Mouse (Mus musculus) frontal cortex, postnatal 36 days (tissue): ENCODE results near the gene Hectd1.

Source experiments
- DNase-seq, 2 experiments: peaks; one replicate each; pipeline ENCODE4 v3.0.0; 2022; ENCODE audit warnings: low spot score in 2 of 2

The Hectd1 gene

GRCm38 (mm10) chr12:51843576-51844520 is 14.5 kb upstream of the Hectd1 start:
- no peak for DNase-seq

GRCm38 (mm10) chr12:51842081-51842864 is 12.9 kb upstream of the Hectd1 start:
- DNase-seq, result no peak

- no peak for DNase-seq
Observed at GRCm38 (mm10) chr12:51839856-51840255, 10.5 kb upstream of the Hectd1 start.

- DNase-seq, result no peak
Observed at GRCm38 (mm10) chr12:51835219-51835618, 5.9 kb upstream of the Hectd1 start.

DNA sequence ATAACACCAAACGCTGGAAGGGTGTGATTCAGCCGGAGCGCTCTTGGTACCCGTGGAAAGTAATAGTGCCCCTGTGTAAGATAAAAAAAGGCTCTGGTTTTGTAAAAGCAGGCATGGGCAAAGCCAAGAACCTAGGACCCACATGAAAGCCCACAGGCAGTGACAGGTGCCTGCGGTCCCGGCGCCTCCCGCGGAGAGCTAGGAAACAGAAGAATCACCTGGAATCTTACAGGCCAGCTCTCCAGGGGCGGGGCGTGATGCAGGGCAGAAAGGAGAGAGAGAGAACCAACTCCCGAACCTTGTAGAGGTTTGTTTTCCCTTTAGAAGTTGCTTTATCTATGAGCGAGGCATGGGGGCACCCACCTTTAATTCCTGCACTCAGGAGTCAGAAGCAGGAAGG is 2.6 kb upstream of the Hectd1 start:
- no peak for DNase-seq

GRCm38 (mm10) chr12:51831296-51831695 is 2.0 kb upstream of the Hectd1 start:
- no peak for DNase-seq

DNA sequence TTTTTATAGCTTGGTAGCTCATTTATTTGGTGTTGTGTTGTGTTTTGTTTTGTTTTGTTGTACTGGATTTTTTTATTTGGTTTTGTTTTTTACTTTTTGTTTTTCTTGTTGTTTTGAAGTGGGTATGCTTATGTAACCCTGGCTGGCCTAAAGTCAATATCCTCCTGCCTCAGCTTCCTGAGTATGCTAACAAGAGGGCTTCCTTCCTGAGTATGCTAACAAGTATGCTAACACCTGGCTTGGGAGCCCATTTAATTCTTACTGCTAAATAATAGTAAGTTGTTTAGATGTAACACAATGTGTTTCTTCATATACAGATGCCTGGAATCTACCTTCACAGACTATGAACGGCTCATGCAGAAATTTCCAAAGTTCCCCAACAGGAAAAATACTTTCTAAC is 1.3 kb upstream of the Hectd1 start:
- no peak for DNase-seq

GRCm38 (mm10) chr12:51830077-51830402 is 704 bp upstream of the Hectd1 start:
- no peak for DNase-seq

DNA sequence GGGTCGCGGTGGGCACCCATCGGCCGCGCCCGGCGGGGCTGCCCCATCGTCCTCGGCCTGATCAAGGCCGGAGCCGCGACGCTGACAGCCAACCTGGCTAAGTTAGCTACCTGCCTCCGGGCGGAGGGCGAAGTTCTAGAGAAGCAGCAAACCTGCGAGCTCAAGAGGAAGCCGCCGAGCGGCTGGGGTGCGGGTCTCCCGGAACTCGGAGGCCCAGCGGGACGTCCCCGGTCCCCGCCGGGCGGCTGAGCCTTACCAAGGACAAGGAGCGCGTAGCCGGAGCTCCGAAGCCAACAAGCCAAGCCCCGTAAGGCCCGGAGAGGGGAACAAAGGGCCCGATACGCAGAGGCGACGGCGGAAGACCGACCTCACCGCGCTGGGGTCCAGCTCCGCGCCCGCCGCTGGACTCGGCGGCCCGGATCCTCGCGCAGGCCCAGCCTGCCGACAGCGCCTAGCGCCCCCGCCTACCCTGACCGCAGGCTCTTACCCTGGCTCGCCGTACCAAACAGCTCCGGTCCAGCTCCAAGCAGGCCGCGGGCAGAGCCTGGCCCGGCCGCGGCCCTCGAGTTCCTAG is 533 bp downstream of the Hectd1 start:
- DNase-seq, result no peak

DNA sequence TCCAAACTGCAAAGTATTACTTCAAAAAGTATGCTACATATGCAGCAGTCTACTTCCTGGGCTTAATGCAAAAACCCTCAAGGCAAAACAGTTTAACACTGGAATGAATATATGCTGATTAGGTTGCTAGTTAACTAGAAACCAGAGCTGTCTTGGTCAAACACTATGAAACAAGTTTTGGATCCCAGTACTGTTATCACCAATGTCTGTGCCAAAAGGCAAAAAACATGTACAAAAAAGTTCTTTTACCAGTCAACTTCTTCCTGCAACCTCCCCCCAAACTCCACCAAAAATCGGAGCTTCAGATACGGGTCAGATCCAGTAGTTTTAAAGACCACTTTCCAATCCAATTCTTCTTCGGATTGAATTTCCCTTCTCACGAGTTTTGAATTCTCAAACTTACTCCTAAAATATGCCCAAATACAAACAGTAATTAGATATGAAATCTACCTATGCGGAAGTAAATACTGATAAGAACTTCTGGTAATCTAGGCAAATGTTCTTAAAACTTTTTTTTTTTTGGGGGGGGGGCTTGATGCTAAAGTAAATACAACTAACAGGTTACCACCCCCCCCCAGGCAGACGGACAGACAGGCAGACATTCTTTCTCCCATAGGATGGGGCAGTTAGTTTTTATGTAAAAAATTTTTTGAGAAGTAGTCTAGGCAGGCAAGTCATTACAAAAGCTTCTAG is 1.2 kb downstream of the Hectd1 start:
- no peak for DNase-seq

GRCm38 (mm10) chr12:51825338-51825737 is 4.0 kb downstream of the Hectd1 start:
- no peak for DNase-seq

DNA sequence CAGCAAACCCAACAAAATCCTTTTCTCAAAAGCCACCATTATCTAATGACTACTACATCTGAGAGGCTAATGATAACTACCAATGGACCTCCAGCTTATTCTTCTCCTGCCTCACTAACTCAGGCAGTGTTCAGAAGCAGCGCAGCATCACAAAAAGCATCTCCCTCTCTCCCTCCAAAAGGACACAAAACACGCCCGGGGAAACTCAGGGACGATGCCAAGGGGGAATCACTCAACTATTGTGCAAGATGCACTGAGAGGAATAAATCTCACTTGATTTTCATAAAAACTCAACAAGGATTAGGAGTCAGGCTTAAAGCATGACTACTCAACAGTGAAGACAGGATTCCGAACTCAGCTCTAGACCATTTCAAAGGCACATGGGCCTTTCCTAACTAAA is 6.0 kb downstream of the Hectd1 start:
- no peak for DNase-seq

DNA sequence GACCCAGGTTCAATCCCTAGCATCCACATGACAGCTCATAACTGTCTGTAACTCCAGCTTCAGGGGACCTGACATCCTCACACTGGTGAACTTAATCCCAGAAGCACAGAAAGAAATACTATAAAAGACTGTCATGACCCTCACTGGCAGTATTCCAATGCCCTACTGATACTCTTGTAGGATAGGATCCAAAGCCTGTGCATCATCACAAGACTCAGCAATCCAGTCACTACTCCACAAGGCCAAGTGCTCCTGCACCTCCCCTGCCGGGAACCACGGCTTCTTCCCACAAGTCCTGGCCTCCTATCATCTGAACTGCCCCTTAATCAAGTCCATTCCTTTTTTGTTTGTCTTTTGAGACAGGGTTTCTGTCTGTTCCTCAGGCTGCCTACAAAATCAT is 6.5 kb downstream of the Hectd1 start:
- no peak for DNase-seq

DNA sequence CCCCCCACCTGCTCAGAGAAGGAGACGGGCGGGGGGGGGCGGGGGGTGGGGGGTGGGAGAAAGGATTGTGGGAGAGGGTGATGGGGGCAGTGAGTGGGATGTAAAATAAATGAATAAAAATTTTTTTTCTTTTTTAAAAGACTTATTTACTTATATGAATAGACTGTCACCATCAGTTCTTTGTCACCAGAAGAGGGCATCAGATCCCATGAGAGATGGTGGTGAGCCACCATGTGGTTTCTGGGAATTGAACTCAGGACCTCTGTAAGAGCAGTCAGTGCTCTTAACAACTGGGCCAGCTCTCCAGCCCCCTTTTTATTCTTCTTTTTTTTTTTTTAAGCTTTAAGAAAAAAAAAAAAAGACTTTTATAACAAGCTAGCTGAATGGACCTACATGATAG is 7.1 kb downstream of the Hectd1 start:
- DNase-seq, result no peak

- DNase-seq, result no peak
Observed at GRCm38 (mm10) chr12:51821256-51821655, 8.1 kb downstream of the Hectd1 start.

DNA sequence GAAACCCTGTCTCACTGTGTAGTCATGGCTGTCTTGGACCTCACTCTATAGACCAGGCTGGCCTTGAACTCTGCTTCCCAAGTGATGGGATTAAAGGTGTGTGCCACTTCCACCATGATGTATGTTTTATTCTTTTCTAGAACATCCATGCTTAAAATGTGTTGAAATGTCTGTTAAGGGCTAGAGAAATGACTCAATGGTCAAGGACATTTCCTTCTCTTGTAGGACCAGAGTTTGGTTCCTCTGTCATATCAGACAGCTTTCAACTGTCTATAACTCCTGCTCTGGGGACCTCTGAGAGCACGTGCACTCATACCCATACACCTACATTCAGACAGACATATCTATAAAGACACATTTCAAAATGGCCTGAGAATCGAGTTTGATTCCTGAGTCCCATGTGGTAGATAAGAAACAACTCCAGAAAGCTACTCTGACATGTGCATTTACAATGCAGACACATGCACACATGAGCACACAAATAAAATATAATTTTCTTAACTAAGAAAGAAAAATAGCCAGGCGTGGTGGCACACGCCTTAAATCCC is 9.3 kb downstream of the Hectd1 start:
- DNase-seq, result no peak

GRCm38 (mm10) chr12:51817815-51818613 is 11.3 kb downstream of the Hectd1 start:
- no peak for DNase-seq

GRCm38 (mm10) chr12:51811388-51812140 is 17.8 kb downstream of the Hectd1 start:
- DNase-seq, result no peak

GRCm38 (mm10) chr12:51810564-51810963 is 18.8 kb downstream of the Hectd1 start:
- DNase-seq, result no peak

DNA sequence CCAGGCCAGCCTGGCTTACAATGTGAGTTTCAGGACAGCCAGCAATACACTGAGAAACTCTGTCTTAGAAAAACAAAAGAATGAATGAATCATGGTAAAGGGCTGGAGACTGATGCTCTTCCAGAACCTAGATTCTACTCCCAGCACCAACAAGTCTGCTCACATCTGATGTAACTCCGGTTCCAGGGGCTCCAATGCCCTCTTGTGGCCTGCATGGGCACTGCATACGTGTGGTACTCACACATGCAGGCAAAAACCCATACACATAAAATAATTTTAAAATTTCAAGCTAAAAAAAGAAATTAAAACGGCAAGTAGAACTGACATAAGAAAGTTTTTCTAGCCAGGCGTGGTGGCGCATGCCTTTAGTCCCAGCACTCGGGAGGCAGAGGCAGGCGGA is 44.5 kb downstream of the Hectd1 start:
- no peak for DNase-seq
